Comparison of ENCODE assay signal across 24 mouse cellular contexts in genomic region chr5:96034101-96034500, GRCm38 (mm10).
"Had no signal": no experiment of that assay in that cellular context is flagged by ENCODE, and none has a peak within 500 bp of the region (broad histone marks: within the 10 kb centered on the region; RNA-seq: fewer than 3 reads in every experiment).

No protein-coding gene starts in this region.

- ATAC-seq: hindbrain, postnatal 0 days; intestine, embryonic 16.5 days had no signal

- H3K36me3 ChIP-seq: heart, embryonic 13.5 days; heart, embryonic 15.5 days; hindbrain, embryonic 13.5 days; hindbrain, embryonic 15.5 days; kidney, embryonic 15.5 days; limb, embryonic 10.5 days; limb, embryonic 12.5 days had no signal

- H3K27me3 ChIP-seq: heart, embryonic 13.5 days; heart, embryonic 15.5 days; hindbrain, embryonic 13.5 days; hindbrain, embryonic 15.5 days; kidney, embryonic 15.5 days; limb, embryonic 12.5 days had no signal

- H3K4me3 ChIP-seq: heart, adult 2 months; heart, embryonic 13.5 days; heart, embryonic 15.5 days; hindbrain, embryonic 13.5 days; hindbrain, embryonic 15.5 days; kidney, embryonic 15.5 days; left cerebral cortex, adult 2 months; limb, embryonic 10.5 days; limb, embryonic 12.5 days had no signal

- H3K4me1 ChIP-seq: hindbrain, embryonic 13.5 days; hindbrain, embryonic 15.5 days; limb, embryonic 10.5 days; limb, embryonic 12.5 days had no signal

- H3K9me3 ChIP-seq: heart, embryonic 13.5 days; heart, embryonic 15.5 days; hindbrain, embryonic 13.5 days; hindbrain, embryonic 15.5 days; kidney, embryonic 15.5 days; limb, embryonic 10.5 days; limb, embryonic 12.5 days had no signal

- H3K4me2 ChIP-seq: heart, embryonic 11.5 days; heart, embryonic 13.5 days; heart, embryonic 15.5 days; hindbrain, embryonic 13.5 days; hindbrain, embryonic 15.5 days; kidney, embryonic 15.5 days; limb, embryonic 12.5 days had no signal

- H3K9ac ChIP-seq: heart, embryonic 13.5 days; heart, embryonic 15.5 days; hindbrain, embryonic 13.5 days; hindbrain, embryonic 15.5 days; kidney, embryonic 15.5 days; limb, embryonic 12.5 days had no signal

- DNase-seq: gastrocnemius, postnatal 14 days; gastrocnemius, postnatal 36 days; heart, adult 11 months; heart, adult 2 months; heart, postnatal 14 days; heart, postnatal 36 days; kidney, adult 11 months; kidney, adult 2 months; kidney, adult 9 months; kidney, postnatal 10 days; kidney, postnatal 25 days; layer of hippocampus, adult 9-11 months; liver had no signal

- H3K27ac ChIP-seq: heart, adult 2 months; heart, embryonic 13.5 days; heart, embryonic 15.5 days; hindbrain, embryonic 13.5 days; hindbrain, embryonic 15.5 days; hindbrain, postnatal 0 days; kidney, embryonic 15.5 days; left cerebral cortex, adult 2 months; limb, embryonic 10.5 days; limb, embryonic 12.5 days had no signal
